ENCODE assay signal across 9 mouse cellular contexts in the genomic region with DNA sequence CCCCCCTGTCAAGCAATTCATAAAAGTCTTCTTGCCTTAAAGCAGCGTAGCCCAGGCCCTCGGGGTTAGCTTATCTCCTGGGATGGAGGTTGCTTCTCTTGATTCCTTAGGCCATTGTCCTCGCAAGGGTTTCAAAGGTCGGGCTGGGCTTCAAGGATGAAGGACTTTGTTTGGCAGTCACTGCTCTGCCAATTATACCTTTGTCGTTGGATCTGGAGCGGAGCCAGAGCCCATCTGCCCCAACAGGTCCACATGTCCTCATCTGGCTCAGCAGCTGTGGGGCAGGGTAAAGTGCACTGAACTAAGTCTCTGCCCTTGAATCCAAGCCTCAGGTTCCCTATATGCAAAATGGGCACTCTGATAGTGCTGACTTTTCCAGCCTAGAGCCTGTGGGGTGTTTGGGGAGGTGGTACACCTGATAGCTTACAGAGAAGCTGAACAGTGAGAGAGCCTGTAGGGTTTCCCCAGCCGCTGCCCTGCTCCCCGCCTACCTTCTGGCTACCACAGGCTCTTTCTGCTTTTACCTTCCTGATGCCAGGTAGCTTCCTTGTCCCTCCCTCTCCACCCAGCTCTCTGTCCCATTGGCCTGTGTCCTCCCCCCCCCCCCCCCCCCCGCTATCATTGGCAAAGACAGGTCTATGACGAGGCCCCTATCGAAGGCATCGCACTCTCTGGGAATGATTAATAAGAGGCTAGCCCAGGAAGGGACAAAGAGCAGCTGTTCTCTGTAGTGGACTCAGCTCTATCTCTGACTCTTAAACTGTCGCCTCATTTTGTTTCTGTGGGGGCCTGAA. TPM values are rescaled to one million over a fixed set of nuclear protein-coding genes. Genes with fewer than 3 reads are reported as not detected.
DNase-seq lines count a peak whose midpoint lies in the region; ATAC-seq lines count a peak whose summit lies in the region.
"Had no signal": no experiment of that assay in that cellular context is flagged by ENCODE, and none has a peak within 500 bp of the region (broad histone marks: within the 10 kb centered on the region; RNA-seq: fewer than 3 reads in every experiment).

No protein-coding gene starts in this region.

- H3K9me3 ChIP-seq in embryonic facial prominence, embryonic 11.5 days (replicated peaks; ENCODE audit: control insufficient read depth, low read length): no peaks in the 10 kb centered on the region
- H3K9me3 ChIP-seq in midbrain, embryonic 10.5 days (replicated peaks): no peaks in the 10 kb centered on the region

- H3K4me2 ChIP-seq in embryonic facial prominence, embryonic 11.5 days (ENCODE audit: low read depth, low read length): no peak overlapping the region; the same call in 1 of the 2 replicates

- peaks cover 41% of the 10 kb centered on the region for H3K4me1 ChIP-seq in embryonic facial prominence, embryonic 11.5 days (ENCODE audit: control insufficient read depth, insufficient read depth, low read length)
- H3K4me1 ChIP-seq in midbrain, embryonic 10.5 days: peaks cover 98% of the 10 kb centered on the region

- ATAC-seq in embryonic facial prominence, embryonic 11.5 days (replicated peaks; ENCODE audit: insufficient number of reproducible peaks, low FRiP score, low TSS enrichment, low read depth): 0 out of 2 replicates have a peak, but pooled peaks have one; percentile 11

- peak; percentile 52 to 75 for DNase-seq in adrenal gland, adult (ENCODE audit: inconsistent age in 2 of 2, low spot score in 1 of 2)
- no peak for DNase-seq in adrenal gland, postnatal 25 days
- no peak for DNase-seq in embryonic facial prominence, embryonic 11.5 days (ENCODE audit: low spot score)
- peak; percentile 80 for DNase-seq in kidney, adult 18-20 months
- DNase-seq in midbrain, embryonic 10.5 days (ENCODE audit: low spot score): no peak
- no peak for DNase-seq in thymus, adult 18-20 months
- no peak for DNase-seq in testis, postnatal 14 days (ENCODE audit: low spot score)
- DNase-seq in heart, adult 9 months (ENCODE audit: low spot score in 2 of 2): no peak
- DNase-seq: gastrocnemius, postnatal 14 days had no signal

- H3K9ac ChIP-seq in embryonic facial prominence, embryonic 11.5 days (replicated peaks; ENCODE audit: low read length): no peak overlapping the region; the same call in 1 of the 2 replicates

- H3K27me3 ChIP-seq in embryonic facial prominence, embryonic 11.5 days (ENCODE audit: control insufficient read depth, insufficient read depth, low read length): no peaks in the 10 kb centered on the region
- 0 out of 2 replicates have a peak, but pooled peaks cover 6% of the 10 kb centered on the region for H3K27me3 ChIP-seq in midbrain, embryonic 10.5 days (ENCODE audit: low read depth, poor library complexity, severe bottlenecking)

- H3K27ac ChIP-seq in embryonic facial prominence, embryonic 11.5 days (replicated peaks; ENCODE audit: low read depth, low read length): peak overlapping the region; percentile 56; the same call in 1 of the 2 replicates
- H3K27ac ChIP-seq in midbrain, embryonic 10.5 days (replicated peaks): peak overlapping the region; percentile 90

- peaks cover 3% of the 10 kb centered on the region; the same call in 1 of the 2 replicates for H3K36me3 ChIP-seq in embryonic facial prominence, embryonic 11.5 days (replicated peaks; ENCODE audit: control insufficient read depth, insufficient read depth, low read depth, low read length)
- H3K36me3 ChIP-seq in midbrain, embryonic 10.5 days: peaks cover 60% of the 10 kb centered on the region

- WGBS in embryonic facial prominence, embryonic 11.5 days: 32% methylated on average over 12 of the region's 13 CpGs
- 33% methylated on average over 12 of the region's 13 CpGs for WGBS in midbrain, embryonic 10.5 days

- H3K4me3 ChIP-seq in embryonic facial prominence, embryonic 11.5 days (ENCODE audit: low read depth, low read length): no peak overlapping the region
- H3K4me3 ChIP-seq in midbrain, embryonic 10.5 days: peak overlapping the region; percentile 42

RNA-seq across cellular contexts. Expression of a gene that starts 13.0 kb away (rescaled TPM):
- 103 and 142 TPM in 2 replicates for total RNA-seq in adrenal gland, postnatal 25 days (2021)
- 62.6 and 67.8 TPM in 2 replicates for polyA plus RNA-seq in embryonic facial prominence, embryonic 11.5 days (2014; fragmentation: Nextera tagmentation; extraction: Ambion mirVana)
- 75.1 and 88.8 TPM in 2 replicates for polyA plus RNA-seq in midbrain, embryonic 10.5 days (2016; fragmentation: Nextera tagmentation; extraction: Ambion mirVana)

RNA-seq across cellular contexts. Expression of a gene that starts 28.8 kb away (rescaled TPM):
- 5.1 and 5.5 TPM in 2 replicates for total RNA-seq in adrenal gland, postnatal 25 days (2021)
- polyA plus RNA-seq in embryonic facial prominence, embryonic 11.5 days (2014; fragmentation: Nextera tagmentation; extraction: Ambion mirVana): 15.4 and 20.0 TPM in 2 replicates
- polyA plus RNA-seq in midbrain, embryonic 10.5 days (2016; fragmentation: Nextera tagmentation; extraction: Ambion mirVana): 12.6 and 14.3 TPM in 2 replicates

RNA-seq across cellular contexts. Expression of a gene that starts 29.5 kb away (rescaled TPM):
- total RNA-seq in adrenal gland, postnatal 25 days (2021): 741 and 851 TPM in 2 replicates
- 524 and 537 TPM in 2 replicates for polyA plus RNA-seq in embryonic facial prominence, embryonic 11.5 days (2014; fragmentation: Nextera tagmentation; extraction: Ambion mirVana)
- 378 and 451 TPM in 2 replicates for polyA plus RNA-seq in midbrain, embryonic 10.5 days (2016; fragmentation: Nextera tagmentation; extraction: Ambion mirVana)

RNA-seq across cellular contexts. Expression of a gene that starts 36.0 kb away (rescaled TPM):
- not detected in 2 replicates for total RNA-seq in adrenal gland, postnatal 25 days (2021)
- not detected in 2 replicates for polyA plus RNA-seq in embryonic facial prominence, embryonic 11.5 days (2014; fragmentation: Nextera tagmentation; extraction: Ambion mirVana)
- 0.20 and 0.46 TPM in 2 replicates for polyA plus RNA-seq in midbrain, embryonic 10.5 days (2016; fragmentation: Nextera tagmentation; extraction: Ambion mirVana)
- total RNA-seq: gastrocnemius, postnatal 14 days had no signal

RNA-seq across cellular contexts. Expression of a gene that starts 45.4 kb away (rescaled TPM):
- total RNA-seq in adrenal gland, postnatal 25 days (2021): 19.5 and 22.6 TPM in 2 replicates
- polyA plus RNA-seq in embryonic facial prominence, embryonic 11.5 days (2014; fragmentation: Nextera tagmentation; extraction: Ambion mirVana): 12.9 and 13.1 TPM in 2 replicates
- 20.5 and 21.8 TPM in 2 replicates for polyA plus RNA-seq in midbrain, embryonic 10.5 days (2016; fragmentation: Nextera tagmentation; extraction: Ambion mirVana)

Comparison
In these comparisons a context has a peak if more than half of its experiments do, and no peak if none do; other contexts are left out.
1. DNase-seq: peak in adrenal gland, adult (2 of 2) and kidney, adult 18-20 months (single experiment); none in adrenal gland, postnatal 25 days (single experiment), embryonic facial prominence, embryonic 11.5 days (single experiment), midbrain, embryonic 10.5 days (single experiment), thymus, adult 18-20 months (0 of 2), testis, postnatal 14 days (single experiment) and heart, adult 9 months (0 of 2).